Mouse (Mus musculus): Measurements from ENCODE around the gene Gm21627. TPM values are rescaled to one million over a fixed set of nuclear protein-coding genes. Genes with fewer than 3 reads are reported as not detected.
"Not testable (repeated sequence)": the region's sequence is repeated elsewhere in the genome, so short reads cannot be mapped to it uniquely, and the experiment has no call there.

Gene Gm21627
- not detected in 2 replicates for polyA plus RNA-seq (2015; fragmentation: Nextera tagmentation; extraction: Ambion mirVana)

DNA sequence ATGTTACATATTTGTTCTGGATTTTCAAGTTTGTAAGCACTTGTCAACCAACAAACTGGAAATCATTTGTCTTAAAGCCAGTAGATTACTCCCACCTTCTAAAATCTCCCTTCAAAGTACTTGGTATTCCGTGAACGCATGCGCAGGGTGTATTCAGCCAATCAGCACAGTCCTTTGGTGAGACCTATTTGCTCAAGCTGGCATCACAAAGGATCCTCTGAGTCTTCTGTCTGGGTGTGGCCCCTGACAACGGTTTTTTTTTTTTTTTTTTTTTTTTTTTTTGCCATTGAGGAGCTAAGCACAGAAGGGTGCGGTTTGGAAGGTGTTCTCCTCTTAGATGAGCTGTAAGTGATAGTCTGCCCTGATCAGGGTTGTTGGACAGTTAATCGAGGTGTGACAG lies at the start of gene Gm21627:
Gm21627 (plus strand) TSS at position 301 of the 400 bp plus-strand sequence.
- H3K36me3 ChIP-seq (ENCODE audit: control insufficient read depth, insufficient read depth, low read length); H3K4me2 ChIP-seq (ENCODE audit: low read length); H3K27ac ChIP-seq (ENCODE audit: low read length); H3K4me3 ChIP-seq (ENCODE audit: low read depth, low read length); H3K9ac ChIP-seq (ENCODE audit: low read depth, low read length); ATAC-seq; H3K4me1 ChIP-seq (ENCODE audit: control insufficient read depth, insufficient read depth, low read length); H3K27me3 ChIP-seq (ENCODE audit: control insufficient read depth, insufficient read depth, low read depth, low read length); H3K9me3 ChIP-seq (replicated peaks; ENCODE audit: control insufficient read depth, low read length, poor library complexity, severe bottlenecking): not testable (repeated sequence)
- WGBS: no CpG with 5 or more reads among the region's 6 CpGs

All from midbrain, embryonic 16.5 days (tissue).